Mouse (Mus musculus): ENCODE results near the gene Ubl4b.
A peak's percentile ranks its signal among the peaks of the same experiment; 100 is the strongest.

Gene Ubl4b

GRCm38 (mm10) chr3:107554842-107555241, at the start of gene Ubl4b:
Ubl4b (minus strand) TSS chr3:107555073.
- no peak for DNase-seq (ENCODE audit: low spot score in 2 of 2)

GRCm38 (mm10) chr3:107600127-107600526, 45.3 kb upstream of the Ubl4b start:
- DNase-seq (ENCODE audit: low spot score in 2 of 2): no peak

GRCm38 (mm10) chr3:107597586-107598389, 42.9 kb upstream of the Ubl4b start:
- DNase-seq (ENCODE audit: low spot score in 2 of 2): no peak

GRCm38 (mm10) chr3:107597134-107597533, 42.3 kb upstream of the Ubl4b start:
- DNase-seq (ENCODE audit: low spot score in 2 of 2): no peak

- DNase-seq (ENCODE audit: low spot score in 2 of 2): no peak
These were observed 41.7 kb upstream of the Ubl4b start for GRCm38 (mm10) chr3:107596559-107596958.

GRCm38 (mm10) chr3:107595938-107596461, 41.1 kb upstream of the Ubl4b start:
- no peak for DNase-seq (ENCODE audit: low spot score in 2 of 2)

- no peak for DNase-seq (ENCODE audit: low spot score in 2 of 2)
These were observed 40.5 kb upstream of the Ubl4b start for GRCm38 (mm10) chr3:107595264-107595937.

- no peak for DNase-seq (ENCODE audit: low spot score in 2 of 2)
These were observed 39.9 kb upstream of the Ubl4b start, which contains the start of gene Alx3 for GRCm38 (mm10) chr3:107594662-107595263. Alx3 (plus strand) TSS chr3:107595031.

- DNase-seq (ENCODE audit: low spot score in 2 of 2): no peak
These were observed 38.8 kb upstream of the Ubl4b start for GRCm38 (mm10) chr3:107593632-107594031.

GRCm38 (mm10) chr3:107591612-107592011, 36.7 kb upstream of the Ubl4b start:
- no peak for DNase-seq (ENCODE audit: low spot score in 2 of 2)

- no peak for DNase-seq (ENCODE audit: low spot score in 2 of 2)
These were observed 31.6 kb upstream of the Ubl4b start for GRCm38 (mm10) chr3:107586504-107586903.

- no peak for DNase-seq (ENCODE audit: low spot score in 2 of 2)
These were observed 29.0 kb upstream of the Ubl4b start for GRCm38 (mm10) chr3:107583893-107584292.

GRCm38 (mm10) chr3:107582875-107583767, 28.2 kb upstream of the Ubl4b start:
- DNase-seq (ENCODE audit: low spot score in 2 of 2): no peak

- no peak for DNase-seq (ENCODE audit: low spot score in 2 of 2)
These were observed 27.4 kb upstream of the Ubl4b start for GRCm38 (mm10) chr3:107582130-107582874.

- no peak for DNase-seq (ENCODE audit: low spot score in 2 of 2)
These were observed 26.5 kb upstream of the Ubl4b start for GRCm38 (mm10) chr3:107581103-107582010.

GRCm38 (mm10) chr3:107579466-107579865, 24.6 kb upstream of the Ubl4b start:
- peak; percentile 55 to 75 for DNase-seq (ENCODE audit: low spot score in 2 of 2)

GRCm38 (mm10) chr3:107577810-107578390, 23.0 kb upstream of the Ubl4b start:
- DNase-seq (ENCODE audit: low spot score in 2 of 2): no peak

GRCm38 (mm10) chr3:107576807-107577206, 21.9 kb upstream of the Ubl4b start:
- no peak for DNase-seq (ENCODE audit: low spot score in 2 of 2)

GRCm38 (mm10) chr3:107571205-107571604, 16.3 kb upstream of the Ubl4b start:
- DNase-seq (ENCODE audit: low spot score in 2 of 2): no peak
